Mouse (Mus musculus) left cerebral cortex, postnatal 4 days (tissue): ENCODE measurements around the gene Olfr370. TPM values are rescaled to one million over a fixed set of nuclear protein-coding genes. Genes with fewer than 3 reads are reported as not detected.
"Not testable (repeated sequence)": the region's sequence is repeated elsewhere in the genome, so short reads cannot be mapped to it uniquely, and the experiment has no call there.

Experiments used
- DNase-seq: peaks from one replicate; pipeline ENCODE4 v3.0.0-alpha.2; 2022
- intact Hi-C: fragments of 180-260 bp; cut with DNase I; formaldehyde crosslinking; loops from one replicate; pipeline ENCODE4 v1.15.1; 2025
- total RNA-seq, 2 experiments: library from RNA; stranded (reverse); gene quantifications; 2 replicates each; pipeline ENCODE4 v1.2.3; 2021

Gene Olfr370
- not detected for total RNA-seq

GRCm38 (mm10) chr8:83535736-83536135 lies at the start of gene Olfr370:
Gene Olfr370, plus strand, starts transcription at chr8:83535780.
- DNase-seq, result no peak
- intact Hi-C loops, result no loop called here

GRCm38 (mm10) chr8:83511696-83512095 lies 23.9 kb upstream of the Olfr370 start:
- intact Hi-C loops, result no loop called here
- DNase-seq, result no peak

GRCm38 (mm10) chr8:83520432-83520831 lies 15.1 kb upstream of the Olfr370 start:
- intact Hi-C loops, result no loop called here
- DNase-seq, result no peak

GRCm38 (mm10) chr8:83520907-83521306 lies 14.7 kb upstream of the Olfr370 start:
- DNase-seq, intact Hi-C loops: not testable (repeated sequence)

- intact Hi-C loops, result no loop called here
Measured at GRCm38 (mm10) chr8:83521310-83521709, 14.3 kb upstream of the Olfr370 start.

GRCm38 (mm10) chr8:83534802-83535201 lies 778 bp upstream of the Olfr370 start:
- no peak for DNase-seq
- intact Hi-C loops, result no loop called here

More at GRCm38 (mm10) chr8:83521310-83521709, 14.3 kb upstream of the Olfr370 start:
- DNase-seq, result no peak

- no peak for DNase-seq
- intact Hi-C loops, result no loop called here
Measured at GRCm38 (mm10) chr8:83562669-83563068, 27.1 kb downstream of the Olfr370 start.

- intact Hi-C loops, result no loop called here
Measured at GRCm38 (mm10) chr8:83563246-83563645, 27.7 kb downstream of the Olfr370 start.

GRCm38 (mm10) chr8:83565731-83566375 lies 30.3 kb downstream of the Olfr370 start:
- intact Hi-C loops, result no loop called here
- DNase-seq, result no peak

More at GRCm38 (mm10) chr8:83563246-83563645, 27.7 kb downstream of the Olfr370 start:
- no peak for DNase-seq

GRCm38 (mm10) chr8:83566469-83567395 lies 31.2 kb downstream of the Olfr370 start, which contains the start of gene Ndufb7:
Gene Ndufb7, plus strand, starts transcription at chr8:83566671.
- peak; percentile 97 for DNase-seq
- intact Hi-C loops, result no loop called here

GRCm38 (mm10) chr8:83567668-83568067 lies 32.1 kb downstream of the Olfr370 start:
- intact Hi-C loops, result no loop called here
- DNase-seq, result no peak

GRCm38 (mm10) chr8:83568128-83568527 lies 32.5 kb downstream of the Olfr370 start:
- intact Hi-C loops, result no loop called here
- DNase-seq, result no peak

GRCm38 (mm10) chr8:83568755-83569154 lies 33.2 kb downstream of the Olfr370 start:
- intact Hi-C loops, result no loop called here
- no peak for DNase-seq

GRCm38 (mm10) chr8:83569165-83569564 lies 33.6 kb downstream of the Olfr370 start:
- no peak for DNase-seq
- intact Hi-C loops, result no loop called here

GRCm38 (mm10) chr8:83570272-83571000 lies 34.9 kb downstream of the Olfr370 start:
- intact Hi-C loops, result no loop called here
- no peak for DNase-seq

- DNase-seq, intact Hi-C loops: not testable (repeated sequence)
Measured at GRCm38 (mm10) chr8:83571001-83571340, 35.4 kb downstream of the Olfr370 start.

- intact Hi-C loops, result no loop called here
- no peak for DNase-seq
Measured at GRCm38 (mm10) chr8:83571791-83572190, 36.2 kb downstream of the Olfr370 start.

GRCm38 (mm10) chr8:83572246-83572812 lies 36.7 kb downstream of the Olfr370 start:
- intact Hi-C loops, result no loop called here
- DNase-seq, result no peak

- intact Hi-C loops, result no loop called here
- no peak for DNase-seq
Measured at GRCm38 (mm10) chr8:83573140-83573875, 37.7 kb downstream of the Olfr370 start.
